Mouse (Mus musculus): ENCODE measurements around the gene Klhl31. TPM values are rescaled to one million over a fixed set of nuclear protein-coding genes. Genes with fewer than 3 reads are reported as not detected.

Gene Klhl31
- polyA plus RNA-seq, 1 experiment = 0.43 TPM

DNA sequence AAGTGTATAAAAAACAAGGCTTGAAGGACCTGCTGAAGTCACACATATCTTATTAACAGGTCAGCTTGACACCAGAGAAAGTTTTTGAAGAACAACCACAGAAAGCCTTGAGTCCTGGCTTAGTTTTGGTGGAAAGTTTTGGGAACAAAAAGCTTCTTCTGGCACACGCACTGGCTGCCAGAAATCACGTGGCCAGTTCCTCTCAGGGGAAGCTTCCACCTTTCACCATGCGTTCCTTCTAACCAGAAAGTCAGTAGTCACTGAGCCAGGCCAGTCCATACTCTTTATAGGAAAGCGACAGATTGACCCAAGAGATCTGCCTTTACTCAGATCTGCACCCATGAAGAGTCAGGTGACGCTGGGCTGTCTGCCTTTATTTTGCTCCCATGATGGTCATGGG, 12.1 kb upstream of the Klhl31 start:
- H3K79me3 ChIP-seq (ENCODE audit: low read depth) = no peaks in the 10 kb centered on the region
- H3K36me3 ChIP-seq (ENCODE audit: control insufficient read depth, insufficient read depth) = no peaks in the 10 kb centered on the region
- no peak overlapping the region for H3ac ChIP-seq (ENCODE audit: control insufficient read depth, insufficient read length, low read depth)
- no peaks in the 10 kb centered on the region for H3K79me2 ChIP-seq (ENCODE audit: control insufficient read depth, insufficient read depth)
- H3K27me3 ChIP-seq (ENCODE audit: control insufficient read depth, insufficient read depth, insufficient read length) = no peaks in the 10 kb centered on the region
- no peak overlapping the region for H3K4me3 ChIP-seq (ENCODE audit: insufficient read depth, poor library complexity, severe bottlenecking)
- TF ChIP-seq MYOG (IDR thresholded peaks at IDR 0.05; ENCODE audit: control insufficient read depth, extremely low read depth, insufficient read length) (no peak), MYOD1 (IDR thresholded peaks at IDR 0.05; ENCODE audit: control insufficient read depth, insufficient read length, low read depth) (no peak)

DNA sequence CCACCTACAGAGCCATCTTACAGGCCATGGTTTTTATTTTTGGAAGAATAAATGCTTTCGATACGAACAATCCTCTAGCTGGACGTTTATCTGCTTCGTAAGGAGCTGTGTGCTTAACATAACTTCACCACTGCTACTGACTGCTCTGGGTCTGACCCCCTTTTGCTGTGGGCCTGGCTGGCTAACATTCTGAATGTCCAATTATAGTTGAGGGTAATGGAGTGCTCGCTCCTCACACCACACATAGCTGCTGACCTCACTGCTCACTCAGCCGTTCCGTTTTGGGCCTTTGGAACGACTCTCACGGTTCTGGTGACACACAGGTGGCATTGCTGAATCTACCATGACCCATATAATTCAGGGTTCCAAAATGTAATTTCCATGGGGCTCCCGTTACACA, 7.6 kb upstream of the Klhl31 start:
- no peaks in the 10 kb centered on the region for H3K36me3 ChIP-seq (ENCODE audit: control insufficient read depth, insufficient read depth)

DNA sequence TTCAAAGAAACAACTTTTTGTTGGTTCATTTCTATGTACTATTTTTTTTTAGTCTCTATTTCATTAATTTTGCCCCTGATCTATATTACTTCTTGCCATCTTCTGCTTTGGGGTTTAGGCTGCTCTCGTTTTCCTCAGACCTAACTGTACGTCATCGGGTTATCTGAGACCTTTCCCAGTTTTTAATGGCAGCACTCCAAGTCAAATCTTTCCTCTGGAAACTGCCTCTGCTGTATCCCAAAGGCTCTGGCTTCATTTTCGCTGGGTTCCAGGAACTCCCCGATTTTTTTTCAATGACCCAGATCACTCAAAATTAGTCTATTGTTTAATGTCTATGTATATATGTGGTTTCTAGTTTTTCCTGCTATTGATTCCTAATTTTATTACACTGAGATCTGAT, 6.6 kb upstream of the Klhl31 start:
- TF ChIP-seq MYOG (IDR thresholded peaks at IDR 0.05; ENCODE audit: control insufficient read depth, extremely low read depth, insufficient read length) (no peak), MAX (IDR thresholded peaks at IDR 0.05) (no peak), MYOD1 (IDR thresholded peaks at IDR 0.05; ENCODE audit: control insufficient read depth, insufficient read length, low read depth) (no peak), CTCF (IDR thresholded peaks at IDR 0.05; ENCODE audit: control insufficient read depth, insufficient read depth, insufficient read length) (no peak), CEBPB (IDR thresholded peaks at IDR 0.05; ENCODE audit: low read depth) (no peak), FOSL1 (IDR thresholded peaks at IDR 0.05; ENCODE audit: insufficient read depth, low read length, poor library complexity, severe bottlenecking) (no peak), USF1 (IDR thresholded peaks at IDR 0.05; ENCODE audit: low read depth) (no peak)

More for the DNA sequence above, 7.6 kb upstream of the Klhl31 start:
- Histone ChIP-seq H3K79me3 (ENCODE audit: low read depth) (no peaks in the 10 kb centered on the region), H3K79me2 (ENCODE audit: control insufficient read depth, insufficient read depth) (no peaks in the 10 kb centered on the region), H3K4me3 (ENCODE audit: insufficient read depth, poor library complexity, severe bottlenecking) (no peak overlapping the region), H3ac (ENCODE audit: control insufficient read depth, insufficient read length, low read depth) (no peak overlapping the region), H3K27me3 (ENCODE audit: control insufficient read depth, insufficient read depth, insufficient read length) (no peaks in the 10 kb centered on the region)
- TF ChIP-seq USF1 (IDR thresholded peaks at IDR 0.05; ENCODE audit: low read depth) (no peak), CTCF (IDR thresholded peaks at IDR 0.05; ENCODE audit: control insufficient read depth, insufficient read depth, insufficient read length) (no peak), MYOG (IDR thresholded peaks at IDR 0.05; ENCODE audit: control insufficient read depth, extremely low read depth, insufficient read length) (no peak)

DNA sequence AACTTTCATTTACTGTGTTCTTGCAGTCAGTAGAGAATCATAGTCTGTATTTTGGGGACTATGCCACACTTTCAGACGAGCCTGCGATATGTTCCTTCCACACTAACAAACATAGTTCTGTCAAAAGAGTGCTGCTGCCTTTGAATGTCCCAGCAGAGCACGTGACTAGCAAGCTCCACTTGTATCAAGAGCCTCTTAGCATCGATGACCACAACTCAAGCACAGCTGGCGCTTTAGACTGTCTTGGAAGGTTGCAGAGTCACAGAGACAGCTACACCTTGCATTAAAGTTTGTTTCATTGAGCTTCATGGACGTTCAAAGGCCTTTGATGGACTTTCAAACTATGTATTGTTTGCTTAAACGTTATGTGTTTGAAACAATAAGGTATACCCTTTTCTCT, 5.5 kb upstream of the Klhl31 start:
- Histone ChIP-seq H3ac (ENCODE audit: control insufficient read depth, insufficient read length, low read depth) (no peak overlapping the region), H3K4me3 (ENCODE audit: insufficient read depth, poor library complexity, severe bottlenecking) (no peak overlapping the region), H3K79me2 (ENCODE audit: control insufficient read depth, insufficient read depth) (no peaks in the 10 kb centered on the region), H3K27me3 (ENCODE audit: control insufficient read depth, insufficient read depth, insufficient read length) (no peaks in the 10 kb centered on the region), H3K36me3 (ENCODE audit: control insufficient read depth, insufficient read depth) (no peaks in the 10 kb centered on the region), H3K79me3 (ENCODE audit: low read depth) (no peaks in the 10 kb centered on the region)
- TF ChIP-seq MYOG (IDR thresholded peaks at IDR 0.05; ENCODE audit: control insufficient read depth, extremely low read depth, insufficient read length) (no peak), MYOD1 (IDR thresholded peaks at IDR 0.05; ENCODE audit: control insufficient read depth, insufficient read length, low read depth) (no peak), CTCF (IDR thresholded peaks at IDR 0.05; ENCODE audit: control insufficient read depth, insufficient read depth, insufficient read length) (no peak), FOSL1 (IDR thresholded peaks at IDR 0.05; ENCODE audit: insufficient read depth, low read length, poor library complexity, severe bottlenecking) (no peak), CEBPB (IDR thresholded peaks at IDR 0.05; ENCODE audit: low read depth) (no peak), MAX (IDR thresholded peaks at IDR 0.05) (no peak), USF1 (IDR thresholded peaks at IDR 0.05; ENCODE audit: low read depth) (no peak)

More for the DNA sequence above, 6.6 kb upstream of the Klhl31 start:
- Histone ChIP-seq H3K79me3 (ENCODE audit: low read depth) (no peaks in the 10 kb centered on the region), H3K36me3 (ENCODE audit: control insufficient read depth, insufficient read depth) (no peaks in the 10 kb centered on the region), H3K27me3 (ENCODE audit: control insufficient read depth, insufficient read depth, insufficient read length) (no peaks in the 10 kb centered on the region), H3ac (ENCODE audit: control insufficient read depth, insufficient read length, low read depth) (no peak overlapping the region), H3K4me3 (ENCODE audit: insufficient read depth, poor library complexity, severe bottlenecking) (no peak overlapping the region), H3K79me2 (ENCODE audit: control insufficient read depth, insufficient read depth) (no peaks in the 10 kb centered on the region)

DNA sequence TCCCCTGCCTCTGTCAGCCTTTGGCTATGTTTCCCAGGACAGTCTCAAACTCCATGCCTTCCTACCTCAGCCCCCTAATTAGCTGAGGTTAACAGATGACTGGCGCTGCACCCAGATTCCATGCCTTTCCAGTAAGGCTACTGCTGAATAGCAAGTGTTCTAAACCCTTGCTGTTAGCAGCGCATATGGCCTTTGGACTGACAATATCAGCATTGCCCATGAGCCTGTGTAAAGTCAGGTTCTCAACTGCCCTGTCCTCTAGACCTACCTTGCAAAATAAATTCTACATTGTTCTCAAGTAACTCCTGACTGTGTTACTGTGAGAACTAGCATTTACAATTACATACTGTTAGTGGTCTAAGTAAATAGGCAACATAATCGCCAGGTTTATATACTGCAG, 3.9 kb upstream of the Klhl31 start:
- no peaks in the 10 kb centered on the region for H3K79me3 ChIP-seq (ENCODE audit: low read depth)
- H3K4me3 ChIP-seq (ENCODE audit: insufficient read depth, poor library complexity, severe bottlenecking) = no peak overlapping the region
- TF ChIP-seq CTCF (IDR thresholded peaks at IDR 0.05; ENCODE audit: control insufficient read depth, insufficient read depth, insufficient read length) (no peak), MYOD1 (IDR thresholded peaks at IDR 0.05; ENCODE audit: control insufficient read depth, insufficient read length, low read depth) (no peak), MAX (IDR thresholded peaks at IDR 0.05) (no peak), CEBPB (IDR thresholded peaks at IDR 0.05; ENCODE audit: low read depth) (no peak), MYOG (IDR thresholded peaks at IDR 0.05; ENCODE audit: control insufficient read depth, extremely low read depth, insufficient read length) (no peak), USF1 (IDR thresholded peaks at IDR 0.05; ENCODE audit: low read depth) (no peak), FOSL1 (IDR thresholded peaks at IDR 0.05; ENCODE audit: insufficient read depth, low read length, poor library complexity, severe bottlenecking) (no peak)
- no peaks in the 10 kb centered on the region for H3K27me3 ChIP-seq (ENCODE audit: control insufficient read depth, insufficient read depth, insufficient read length)
- no peaks in the 10 kb centered on the region for H3K79me2 ChIP-seq (ENCODE audit: control insufficient read depth, insufficient read depth)
- no peaks in the 10 kb centered on the region for H3K36me3 ChIP-seq (ENCODE audit: control insufficient read depth, insufficient read depth)
- H3ac ChIP-seq (ENCODE audit: control insufficient read depth, insufficient read length, low read depth) = no peak overlapping the region

DNA sequence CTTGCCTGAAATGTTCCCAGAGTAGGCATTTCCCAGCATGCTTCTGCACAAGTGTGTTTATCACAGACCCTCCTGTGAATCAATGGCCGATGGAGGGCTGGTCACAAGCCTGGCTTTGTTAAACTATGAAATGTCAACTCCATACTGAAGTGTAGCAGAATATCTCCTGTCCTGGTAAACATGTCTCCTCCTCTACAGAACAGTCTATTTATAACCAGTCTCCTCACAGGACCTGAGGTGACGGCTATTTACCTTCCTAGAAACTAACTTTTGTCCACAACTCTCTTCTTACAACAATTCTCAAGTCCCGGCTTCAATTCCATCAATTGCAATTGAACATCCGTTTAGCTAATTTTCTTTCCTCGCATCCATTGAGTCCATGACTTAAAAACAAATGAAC, 297 bp upstream of the Klhl31 start:
- Histone ChIP-seq H3K79me2 (ENCODE audit: control insufficient read depth, insufficient read depth) (no peaks in the 10 kb centered on the region), H3K27me3 (ENCODE audit: control insufficient read depth, insufficient read depth, insufficient read length) (no peaks in the 10 kb centered on the region), H3K36me3 (ENCODE audit: control insufficient read depth, insufficient read depth) (no peaks in the 10 kb centered on the region), H3ac (ENCODE audit: control insufficient read depth, insufficient read length, low read depth) (no peak overlapping the region), H3K79me3 (ENCODE audit: low read depth) (no peaks in the 10 kb centered on the region), H3K4me3 (ENCODE audit: insufficient read depth, poor library complexity, severe bottlenecking) (no peak overlapping the region)
- TF ChIP-seq CEBPB (IDR thresholded peaks at IDR 0.05; ENCODE audit: low read depth) = no peak
- no peak for TF ChIP-seq MYOD1 (IDR thresholded peaks at IDR 0.05; ENCODE audit: control insufficient read depth, insufficient read length, low read depth)
- no peak for TF ChIP-seq MAX (IDR thresholded peaks at IDR 0.05)
- TF ChIP-seq CTCF (IDR thresholded peaks at IDR 0.05; ENCODE audit: control insufficient read depth, insufficient read depth, insufficient read length) = no peak
- TF ChIP-seq USF1 (IDR thresholded peaks at IDR 0.05; ENCODE audit: low read depth) = no peak
- no peak for TF ChIP-seq MYOG (IDR thresholded peaks at IDR 0.05; ENCODE audit: control insufficient read depth, extremely low read depth, insufficient read length)
- TF ChIP-seq FOSL1 (IDR thresholded peaks at IDR 0.05; ENCODE audit: insufficient read depth, low read length, poor library complexity, severe bottlenecking) = no peak
